Mouse (Mus musculus): Measurements from ENCODE around the gene Tdo2. TPM values are rescaled to one million over a fixed set of nuclear protein-coding genes. Genes with fewer than 3 reads are reported as not detected.

Tdo2 gene
- polyA plus RNA-seq, 1 experiment from 2014 or later: 0.10 TPM

- no peak overlapping the region for H3K27ac ChIP-seq
- no peak overlapping the region for H3K9ac ChIP-seq
- peaks cover 5% of the 10 kb centered on the region; the same call in 1 of the 2 replicates for H3K4me1 ChIP-seq
- WGBS: 78% methylated on average over 4 of the region's 4 CpGs
- no peak overlapping the region for H3K4me3 ChIP-seq (replicated peaks)
- H3K36me3 ChIP-seq (replicated peaks): no peaks in the 10 kb centered on the region
- H3K27me3 ChIP-seq: no peaks in the 10 kb centered on the region
- H3K9me3 ChIP-seq: no peaks in the 10 kb centered on the region
- no peak overlapping the region for H3K4me2 ChIP-seq
- no peak for ATAC-seq (ENCODE audit: low FRiP score)
Observed at GRCm38 (mm10) chr3:81933348-81933747, 42.7 kb downstream of the Tdo2 start.

DNA sequence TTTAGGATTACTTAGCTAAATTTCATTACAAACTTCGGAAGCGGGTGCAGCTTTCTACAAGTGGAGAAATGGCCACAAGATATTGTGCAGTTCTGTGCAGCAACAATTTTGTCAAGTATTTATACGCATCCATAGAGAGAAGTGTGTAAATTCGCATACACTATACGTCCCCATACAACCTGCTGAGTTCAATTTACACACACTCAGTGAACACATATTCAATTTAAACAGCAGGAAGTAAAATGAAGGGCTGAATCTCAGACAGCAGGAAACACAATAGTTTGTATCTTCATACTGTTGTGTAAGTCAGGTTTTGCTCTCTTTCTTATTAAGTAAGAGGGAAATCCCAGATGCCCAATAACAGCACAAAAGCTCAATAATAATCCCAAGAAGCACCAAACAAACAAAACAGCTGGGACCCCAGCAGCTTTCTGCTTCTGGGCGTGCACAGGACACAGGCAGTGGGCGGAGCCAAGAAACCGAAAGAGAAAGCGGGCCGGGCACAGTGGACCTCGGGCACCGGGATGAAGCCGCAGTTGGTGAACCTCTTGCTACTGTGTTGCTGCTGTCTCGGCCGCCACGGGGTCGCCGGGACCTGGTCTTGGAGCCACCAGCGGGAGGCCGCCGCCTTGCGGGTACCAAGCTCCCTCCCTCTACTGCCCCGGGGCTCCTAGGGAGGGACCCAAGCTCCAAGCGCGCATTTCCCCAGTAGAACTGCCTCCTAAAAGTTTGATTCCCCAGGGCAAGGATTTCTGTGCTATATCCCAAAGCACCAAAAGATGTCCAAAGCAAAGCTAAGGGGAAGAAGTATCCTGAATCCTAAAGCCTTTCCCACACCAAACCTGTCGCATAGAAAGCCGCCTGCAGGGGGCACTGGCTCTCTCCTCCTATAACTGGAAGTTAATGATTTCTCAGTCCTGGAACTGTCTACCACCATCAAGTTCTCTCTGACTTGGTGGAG is 43.6 kb downstream of the Tdo2 start, which contains the start of gene Ctso:
Gene Ctso (plus strand): TSS at position 461 of the 961 bp plus-strand sequence.
- ATAC-seq (ENCODE audit: low FRiP score): peak; percentile 92
- Histone ChIP-seq H3K9ac (peak within 1 kb of the TSS; percentile 68), H3K4me3 (replicated peaks) (peak within 1 kb of the TSS; percentile 71), H3K36me3 (replicated peaks) (no peaks in the 10 kb centered on the region), H3K27ac (peak within 1 kb of the TSS; percentile 71; the same call in 1 of the 2 replicates), H3K4me1 (peaks cover 5% of the 10 kb centered on the region; the same call in 1 of the 2 replicates), H3K9me3 (no peaks in the 10 kb centered on the region), H3K4me2 (peak within 1 kb of the TSS; percentile 52), H3K27me3 (no peaks in the 10 kb centered on the region)
- WGBS: 9% methylated on average over 27 of the region's 27 CpGs

- 0 out of 2 replicates have a peak, but pooled peaks have one; percentile 6 for ATAC-seq (ENCODE audit: low FRiP score)
- peak overlapping the region; percentile 52; the same call in 1 of the 2 replicates for H3K4me2 ChIP-seq
- H3K9ac ChIP-seq: no peak overlapping the region
- H3K27ac ChIP-seq: no peak overlapping the region
- H3K4me3 ChIP-seq (replicated peaks): no peak overlapping the region
- H3K27me3 ChIP-seq: no peaks in the 10 kb centered on the region
- no peaks in the 10 kb centered on the region for H3K36me3 ChIP-seq (replicated peaks)
- peaks cover 5% of the 10 kb centered on the region; the same call in 1 of the 2 replicates for H3K4me1 ChIP-seq
- no peaks in the 10 kb centered on the region for H3K9me3 ChIP-seq
- WGBS: 72% methylated on average over 3 of the region's 3 CpGs
Observed at GRCm38 (mm10) chr3:81931695-81932094, 44.3 kb downstream of the Tdo2 start.

- no peaks in the 10 kb centered on the region for H3K36me3 ChIP-seq (replicated peaks)
- no peaks in the 10 kb centered on the region for H3K27me3 ChIP-seq
- H3K9ac ChIP-seq: no peak overlapping the region
- no peak overlapping the region for H3K4me3 ChIP-seq (replicated peaks)
- 96% methylated on average over 1 of the region's 1 CpGs for WGBS
- ATAC-seq (ENCODE audit: low FRiP score): no peak
- H3K9me3 ChIP-seq: no peaks in the 10 kb centered on the region
- H3K27ac ChIP-seq: no peak overlapping the region
- H3K4me1 ChIP-seq: peaks cover 5% of the 10 kb centered on the region; the same call in 1 of the 2 replicates
- no peak overlapping the region for H3K4me2 ChIP-seq
Observed at GRCm38 (mm10) chr3:81929073-81929472, 46.9 kb downstream of the Tdo2 start.

- no peak for ATAC-seq (ENCODE audit: low FRiP score)
- Histone ChIP-seq H3K4me2 (no peak overlapping the region), H3K4me1 (no peaks in the 10 kb centered on the region), H3K4me3 (replicated peaks) (no peak overlapping the region), H3K9me3 (no peaks in the 10 kb centered on the region), H3K27me3 (no peaks in the 10 kb centered on the region), H3K9ac (no peak overlapping the region), H3K27ac (no peak overlapping the region), H3K36me3 (replicated peaks) (no peaks in the 10 kb centered on the region)
- 63% methylated on average over 9 of the region's 9 CpGs for WGBS
Observed at GRCm38 (mm10) chr3:81926764-81927325, 49.2 kb downstream of the Tdo2 start.

DNA sequence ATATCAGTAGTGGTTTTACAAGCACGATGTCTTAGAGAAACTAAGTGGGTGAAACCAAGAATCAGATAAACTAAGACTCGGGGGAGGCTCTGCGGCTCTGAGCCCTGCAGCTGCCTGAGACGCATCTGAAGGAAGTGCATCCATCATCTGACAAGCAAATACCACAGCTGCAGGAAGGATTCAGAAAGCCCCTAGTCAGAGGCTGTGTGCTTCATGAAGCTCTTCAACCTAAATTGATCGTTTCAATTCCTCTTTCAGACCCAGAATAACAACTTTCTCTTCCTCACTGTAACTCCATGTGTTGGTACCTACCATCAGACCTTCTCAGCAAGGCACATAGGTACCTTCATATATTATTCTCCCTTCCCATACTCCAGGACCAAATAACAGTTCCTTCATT is 50.1 kb downstream of the Tdo2 start:
- Histone ChIP-seq H3K4me1 (no peaks in the 10 kb centered on the region), H3K9me3 (no peaks in the 10 kb centered on the region), H3K27me3 (no peaks in the 10 kb centered on the region), H3K36me3 (replicated peaks) (no peaks in the 10 kb centered on the region), H3K4me3 (replicated peaks) (no peak overlapping the region), H3K9ac (no peak overlapping the region), H3K4me2 (no peak overlapping the region), H3K27ac (no peak overlapping the region)
- no peak for ATAC-seq (ENCODE audit: low FRiP score)
- 83% methylated on average over 5 of the region's 5 CpGs for WGBS

DNA sequence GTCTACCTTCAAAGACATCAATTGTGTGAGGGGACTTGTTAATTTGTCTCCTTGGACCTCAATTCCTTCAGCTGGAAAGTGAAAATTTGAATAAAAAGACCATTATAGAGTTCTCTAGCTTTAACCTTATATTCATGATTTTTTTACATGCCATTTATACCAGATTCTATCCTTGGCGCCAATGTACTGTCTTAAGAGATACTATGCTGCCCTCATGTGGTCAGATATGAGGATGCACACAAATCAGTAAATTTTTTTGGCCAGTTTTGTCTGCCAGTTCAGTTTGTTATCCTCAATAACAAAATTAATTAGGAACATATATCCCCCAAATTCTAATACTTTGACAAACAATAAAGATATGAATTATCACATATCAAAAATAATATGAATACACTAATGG is 51.1 kb downstream of the Tdo2 start:
- H3K9me3 ChIP-seq: no peaks in the 10 kb centered on the region
- H3K9ac ChIP-seq: no peak overlapping the region
- H3K4me3 ChIP-seq (replicated peaks): no peak overlapping the region
- no peak overlapping the region for H3K27ac ChIP-seq
- H3K4me1 ChIP-seq: peaks cover 1% of the 10 kb centered on the region; the same call in 1 of the 2 replicates
- WGBS: 0% methylated on average over 1 of the region's 1 CpGs
- no peaks in the 10 kb centered on the region for H3K36me3 ChIP-seq (replicated peaks)
- H3K27me3 ChIP-seq: no peaks in the 10 kb centered on the region
- 0 out of 2 replicates have a peak, but pooled peaks have one; percentile 47 for ATAC-seq (ENCODE audit: low FRiP score)
- H3K4me2 ChIP-seq: no peak overlapping the region

DNA sequence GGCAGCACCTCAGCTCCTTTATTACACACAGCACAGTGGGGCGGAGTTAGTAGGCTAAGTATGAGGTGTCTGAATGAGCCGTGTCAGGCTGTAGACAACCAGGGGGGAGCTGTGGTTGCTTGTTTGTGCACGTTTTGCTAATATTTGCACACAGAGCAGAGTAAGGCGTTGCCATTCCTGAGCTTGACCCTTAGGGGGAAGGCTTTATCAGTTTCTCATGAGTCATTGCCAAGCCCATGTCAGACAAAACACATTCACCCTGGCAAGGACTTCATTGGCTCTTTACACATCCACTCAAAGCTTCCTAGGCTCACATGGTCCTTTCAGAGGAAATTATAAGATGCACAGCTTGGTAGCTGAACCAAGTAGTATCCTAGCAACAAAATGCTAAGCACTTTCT is 53.1 kb downstream of the Tdo2 start:
- WGBS: 64% methylated on average over 4 of the region's 4 CpGs
- H3K4me2 ChIP-seq: no peak overlapping the region
- H3K36me3 ChIP-seq (replicated peaks): no peaks in the 10 kb centered on the region
- H3K9me3 ChIP-seq: no peaks in the 10 kb centered on the region
- H3K27me3 ChIP-seq: no peaks in the 10 kb centered on the region
- H3K27ac ChIP-seq: no peak overlapping the region
- ATAC-seq (ENCODE audit: low FRiP score): no peak; the same call in 1 of the 2 replicates
- peaks cover 4% of the 10 kb centered on the region; the same call in 1 of the 2 replicates for H3K4me1 ChIP-seq
- H3K4me3 ChIP-seq (replicated peaks): no peak overlapping the region
- no peak overlapping the region for H3K9ac ChIP-seq

DNA sequence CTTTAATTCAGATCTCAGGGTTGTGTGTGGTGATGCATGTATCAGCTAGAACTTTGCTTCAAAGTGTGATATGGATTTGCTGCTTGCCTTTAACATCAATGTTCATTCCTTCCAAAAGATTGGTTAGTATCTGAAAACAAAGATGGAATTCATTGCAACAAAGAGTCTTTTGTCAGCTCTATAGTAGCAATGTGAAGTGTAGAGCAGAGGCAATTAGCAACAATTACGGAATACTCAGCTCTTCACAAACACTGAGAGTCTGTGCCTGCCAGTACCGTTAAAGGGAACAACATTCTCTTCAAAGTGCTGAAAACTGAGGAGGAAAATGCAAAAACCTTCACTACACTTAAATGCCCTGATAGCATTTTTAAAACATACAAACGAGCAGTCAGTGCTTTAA is 56.3 kb downstream of the Tdo2 start:
- Histone ChIP-seq H3K36me3 (replicated peaks) (no peaks in the 10 kb centered on the region), H3K9ac (no peak overlapping the region), H3K4me2 (no peak overlapping the region), H3K27me3 (no peaks in the 10 kb centered on the region), H3K9me3 (no peaks in the 10 kb centered on the region), H3K4me1 (peaks cover 4% of the 10 kb centered on the region; the same call in 1 of the 2 replicates), H3K27ac (no peak overlapping the region), H3K4me3 (replicated peaks) (no peak overlapping the region)
- ATAC-seq (ENCODE audit: low FRiP score): no peak; the same call in 1 of the 2 replicates
- WGBS: 27% methylated on average over 3 of the region's 3 CpGs

DNA sequence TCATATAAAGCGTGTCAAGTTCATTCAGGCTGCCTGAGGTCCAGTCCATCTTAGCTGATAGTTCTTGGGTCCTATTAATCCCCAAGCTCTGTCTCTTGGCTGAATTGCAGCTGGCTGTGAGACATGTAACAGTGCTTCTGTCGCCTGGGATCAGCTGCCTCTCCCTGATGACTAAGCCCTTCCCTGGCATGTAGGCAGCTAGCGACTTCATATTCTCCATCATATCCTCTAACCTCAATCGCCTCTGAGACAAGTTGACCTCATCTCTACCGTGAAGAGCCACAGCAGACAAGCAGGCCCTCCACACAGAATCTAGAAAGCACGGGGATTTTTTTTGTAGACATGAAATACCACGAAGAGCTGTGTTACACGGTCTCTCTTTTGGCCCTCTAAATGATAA is 57.8 kb downstream of the Tdo2 start:
- H3K36me3 ChIP-seq (replicated peaks): no peaks in the 10 kb centered on the region
- H3K9me3 ChIP-seq: no peaks in the 10 kb centered on the region
- WGBS: 87% methylated on average over 8 of the region's 8 CpGs
- no peak overlapping the region for H3K4me3 ChIP-seq (replicated peaks)
- no peak overlapping the region for H3K4me2 ChIP-seq
- no peak overlapping the region for H3K27ac ChIP-seq
- no peak overlapping the region for H3K9ac ChIP-seq
- no peak for ATAC-seq (ENCODE audit: low FRiP score)
- peaks cover 4% of the 10 kb centered on the region; the same call in 1 of the 2 replicates for H3K4me1 ChIP-seq
- no peaks in the 10 kb centered on the region for H3K27me3 ChIP-seq

DNA sequence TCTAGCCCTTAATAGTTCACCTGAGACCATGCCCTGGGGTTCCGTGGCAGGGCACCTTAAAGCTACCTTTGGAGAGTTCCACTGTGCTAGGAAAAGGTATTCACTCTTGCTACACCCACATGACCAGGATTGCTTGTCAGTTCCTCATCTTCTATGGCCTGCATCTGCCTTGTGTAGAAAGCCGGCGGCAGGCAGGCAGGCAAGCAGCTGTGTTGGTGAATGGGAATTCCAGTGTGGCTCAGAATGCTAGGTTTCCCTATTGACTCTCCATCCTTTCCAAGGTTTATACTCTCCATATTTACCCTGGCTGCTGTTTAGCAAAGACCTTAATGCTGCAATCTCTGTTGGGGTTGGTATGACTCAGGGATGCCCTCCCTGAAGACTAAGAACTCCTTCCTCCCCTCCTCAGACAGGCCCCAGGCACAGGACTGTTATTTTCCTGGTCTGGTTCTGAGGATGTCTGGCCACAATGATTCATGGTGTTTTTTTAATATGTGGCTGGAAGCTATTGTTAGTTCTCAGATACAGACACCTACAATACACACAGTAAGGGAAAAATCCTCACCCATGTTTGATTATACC is 58.6 kb downstream of the Tdo2 start:
- no peaks in the 10 kb centered on the region for H3K27me3 ChIP-seq
- 90% methylated on average over 3 of the region's 3 CpGs for WGBS
- H3K9ac ChIP-seq: no peak overlapping the region
- H3K9me3 ChIP-seq: no peaks in the 10 kb centered on the region
- H3K36me3 ChIP-seq (replicated peaks): no peaks in the 10 kb centered on the region
- no peak overlapping the region for H3K27ac ChIP-seq
- ATAC-seq (ENCODE audit: low FRiP score): 0 out of 2 replicates have a peak, but pooled peaks have one; percentile 5
- no peak overlapping the region for H3K4me3 ChIP-seq (replicated peaks)
- peaks cover 4% of the 10 kb centered on the region; the same call in 1 of the 2 replicates for H3K4me1 ChIP-seq
- no peak overlapping the region for H3K4me2 ChIP-seq

Data from forebrain, embryonic 12.5 days (tissue).